Mouse (Mus musculus) lung, postnatal 25 days (tissue): Measurements from ENCODE around the gene Ncs1.

ENCODE experiments used
- DNase-seq: peaks from one replicate; pipeline ENCODE4 v3.0.0; 2022; ENCODE audit warnings: low spot score

Ncs1 gene

DNA sequence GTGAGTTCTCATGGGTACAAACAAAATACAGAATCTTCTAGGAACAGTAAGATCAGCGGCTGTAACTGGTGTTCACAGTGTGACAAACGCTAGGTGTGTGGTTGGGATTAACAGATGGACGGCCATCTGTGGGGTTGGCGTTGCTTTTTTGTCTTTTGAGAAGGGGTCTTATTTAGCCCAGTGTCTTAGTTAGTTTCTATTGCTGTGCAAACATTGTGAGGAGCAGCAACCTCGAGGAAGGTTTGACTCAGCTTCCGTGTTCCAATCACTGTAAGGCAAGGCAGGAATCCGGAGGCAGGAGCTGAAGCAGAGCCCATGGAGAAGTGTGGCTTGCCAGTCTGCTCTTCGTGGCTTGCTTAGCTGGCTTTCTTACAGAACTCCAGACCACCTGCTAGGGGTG lies 35.5 kb downstream of the Ncs1 start:
- no peak for DNase-seq

DNA sequence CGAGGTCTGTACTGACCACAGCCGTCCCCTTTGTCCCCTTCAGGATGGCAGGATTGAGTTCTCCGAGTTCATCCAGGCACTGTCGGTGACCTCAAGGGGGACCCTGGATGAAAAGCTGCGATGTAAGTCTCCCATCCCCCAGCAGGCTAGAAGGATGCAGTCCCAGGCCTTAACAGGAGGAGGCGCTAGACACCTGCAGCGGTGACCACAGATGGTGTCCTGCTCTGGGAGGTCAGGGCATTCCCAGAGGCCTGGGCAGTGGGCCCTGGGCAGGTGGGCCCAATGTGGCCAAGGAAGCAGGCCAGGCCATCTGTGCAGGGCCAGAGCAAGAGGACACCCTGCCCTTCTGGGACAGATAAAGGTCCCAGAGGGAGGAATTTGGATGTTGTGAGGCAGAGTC lies 36.6 kb downstream of the Ncs1 start:
- DNase-seq: no peak

DNA sequence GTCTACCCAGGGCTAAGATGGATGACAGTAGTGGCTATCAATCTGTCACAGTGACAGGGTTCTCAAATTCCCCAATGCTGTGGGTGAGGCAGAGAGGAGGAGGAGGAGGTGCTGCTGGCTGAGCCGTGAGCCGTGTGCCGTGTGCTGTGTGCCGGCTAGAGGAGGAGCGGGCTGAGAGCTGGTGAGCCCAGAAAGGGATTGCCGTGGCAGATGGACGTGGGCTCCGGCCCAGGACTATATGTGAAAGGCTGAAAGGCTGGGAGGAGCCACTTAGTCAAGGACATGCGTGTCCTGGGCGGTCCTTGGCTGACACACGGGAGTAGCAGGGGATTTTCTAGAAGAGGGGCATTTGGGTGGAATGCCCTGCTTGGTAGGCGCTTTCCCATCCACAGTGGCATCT lies 37.3 kb downstream of the Ncs1 start:
- no peak for DNase-seq

DNA sequence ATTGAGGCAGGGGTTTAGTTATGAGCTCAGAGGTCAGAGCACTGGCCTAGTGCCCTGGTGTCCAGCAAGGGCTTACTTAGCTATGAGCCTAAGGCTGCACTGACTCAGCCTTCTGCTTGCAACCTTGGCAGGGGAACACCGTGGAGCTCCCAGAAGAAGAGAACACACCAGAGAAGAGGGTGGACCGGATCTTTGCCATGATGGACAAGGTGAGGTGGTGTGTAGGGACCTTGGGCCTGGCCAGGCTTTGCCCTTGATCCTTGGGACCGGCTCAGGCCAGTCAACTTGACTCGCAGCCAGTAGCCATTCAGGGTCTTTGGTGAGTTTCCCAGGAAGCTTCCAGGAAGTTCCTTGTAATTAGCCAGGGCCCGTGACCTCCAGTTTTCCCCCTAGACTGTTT lies 38.9 kb downstream of the Ncs1 start:
- DNase-seq: no peak

DNA sequence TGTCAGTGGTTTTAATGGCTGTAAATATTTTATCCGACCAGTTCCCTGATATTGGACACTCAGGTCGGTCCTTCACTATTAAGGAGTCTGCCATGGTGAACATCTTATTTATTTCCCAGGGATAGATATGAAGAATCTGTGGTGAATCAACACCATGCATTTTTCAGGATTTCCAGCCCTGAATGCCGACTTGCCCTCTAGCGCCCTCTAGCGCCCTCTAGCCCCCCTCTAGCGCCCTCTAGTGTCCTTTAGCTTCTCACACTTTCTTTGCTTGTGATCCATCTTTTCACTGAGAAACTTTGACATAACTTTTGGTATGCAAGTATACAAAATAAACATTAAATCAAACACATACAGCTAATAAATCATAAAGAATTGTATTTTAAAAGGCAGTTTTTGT lies 45.8 kb downstream of the Ncs1 start:
- peak; percentile 34 for DNase-seq

DNA sequence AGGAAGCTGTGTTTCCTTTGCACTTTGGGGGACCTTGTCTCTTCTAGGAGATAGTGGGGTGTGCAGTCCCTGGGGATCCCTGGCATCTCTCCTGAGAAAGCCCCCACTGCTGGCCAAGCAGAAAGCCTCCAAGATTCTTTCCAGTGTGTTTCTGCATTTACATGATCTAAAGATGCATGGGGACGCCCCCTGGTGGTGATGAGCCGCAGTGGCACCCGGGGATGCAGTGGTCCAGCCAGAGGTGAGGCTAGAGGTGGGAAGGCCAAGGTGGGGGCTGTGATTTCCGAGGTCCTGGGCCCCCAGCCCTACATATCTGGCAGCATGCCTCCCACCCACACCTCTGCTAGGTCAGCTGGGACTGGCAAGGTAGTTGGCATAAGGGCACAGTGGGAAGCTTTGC lies 49.4 kb downstream of the Ncs1 start:
- peak; percentile 50 for DNase-seq

DNA sequence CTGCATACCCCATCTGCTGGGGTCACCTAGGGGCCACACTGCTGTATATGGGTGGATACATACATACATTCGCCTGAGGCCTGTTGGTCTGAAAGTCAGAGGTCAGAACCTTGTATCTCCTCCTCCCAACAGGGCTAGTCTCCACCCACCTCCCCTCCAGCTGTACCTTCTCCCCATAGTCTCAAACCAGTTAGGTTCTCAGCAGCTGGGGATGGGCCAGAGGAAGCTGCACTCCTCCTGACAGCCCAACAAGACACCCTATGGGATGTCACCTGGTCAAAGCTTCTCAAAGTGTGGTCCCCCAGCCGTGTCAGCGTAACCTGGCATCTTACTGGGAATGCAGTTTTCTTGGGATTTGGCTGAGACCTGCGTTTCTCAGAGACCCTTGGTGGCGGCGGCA lies 50.8 kb downstream of the Ncs1 start:
- no peak for DNase-seq

DNA sequence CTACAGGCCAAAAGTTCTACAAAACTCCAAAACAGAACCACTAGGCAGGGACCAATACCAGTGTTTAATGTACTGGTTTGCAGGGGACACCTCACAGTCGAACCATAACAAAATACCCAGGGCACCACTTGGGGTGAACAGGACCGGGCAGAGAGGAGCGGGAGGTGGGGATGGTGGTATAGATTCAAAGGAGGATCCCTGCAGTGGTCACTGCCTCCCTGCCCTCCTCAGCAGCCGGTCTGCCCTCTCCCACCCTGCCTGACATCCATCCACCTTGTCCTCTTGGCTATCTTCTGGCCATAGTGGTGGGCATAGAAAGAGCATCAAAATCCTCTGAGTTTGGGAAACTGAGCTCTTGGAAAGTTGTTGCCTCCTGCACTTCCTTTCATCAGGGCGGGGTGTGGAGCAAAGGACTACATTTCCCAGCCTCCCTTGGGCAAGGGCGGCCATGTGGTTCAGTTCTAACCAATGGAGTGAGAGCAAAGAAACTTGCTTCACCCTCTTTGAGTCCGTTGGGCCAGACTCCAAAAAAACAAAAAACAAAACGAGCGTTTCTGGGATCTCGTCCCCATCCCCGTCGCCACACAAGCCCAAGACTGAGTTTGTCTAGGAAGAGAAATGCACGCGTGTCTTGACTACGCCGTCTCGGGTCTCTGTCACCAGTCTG lies 52.1 kb downstream of the Ncs1 start:
- DNase-seq: peak; percentile 69

DNA sequence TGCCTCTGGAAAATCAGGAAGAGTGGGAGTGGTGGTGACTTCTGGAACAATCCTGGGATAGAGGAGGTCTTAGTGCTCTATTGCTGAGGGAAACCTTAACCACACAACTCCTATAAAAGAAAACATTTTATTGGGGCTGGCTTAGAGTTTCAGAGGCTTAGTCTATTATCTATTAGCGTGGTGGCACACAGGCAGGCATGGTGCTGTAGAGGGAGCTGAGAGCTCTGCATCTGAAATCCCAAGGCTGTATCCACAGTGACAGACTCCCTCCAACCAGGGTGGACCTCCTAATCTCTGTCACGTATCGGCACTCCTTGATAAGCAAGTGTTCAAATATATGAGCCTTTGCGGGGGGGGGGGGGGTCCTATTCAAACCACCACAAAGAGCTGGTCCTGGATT lies 53.2 kb downstream of the Ncs1 start:
- DNase-seq: no peak

DNA sequence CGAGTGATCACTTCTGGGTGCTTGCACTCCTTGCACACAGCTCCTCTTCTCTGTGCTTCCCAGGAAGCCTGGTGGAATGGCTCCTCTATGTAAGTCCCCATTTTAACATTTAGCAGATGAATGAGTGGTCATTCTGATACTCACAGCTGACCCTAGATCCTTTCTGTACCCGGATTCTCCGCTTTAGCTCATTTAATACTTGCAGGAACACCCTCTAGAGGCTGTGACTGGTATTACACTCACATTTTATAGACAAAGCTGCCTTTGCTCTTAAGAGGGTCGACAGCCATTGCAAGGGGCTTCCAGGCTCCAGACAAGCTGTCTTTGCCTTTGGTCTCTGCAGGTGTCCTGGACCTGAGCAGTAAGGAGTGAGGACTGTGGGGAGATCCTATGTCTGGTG lies 53.6 kb downstream of the Ncs1 start:
- DNase-seq: peak; percentile 40

DNA sequence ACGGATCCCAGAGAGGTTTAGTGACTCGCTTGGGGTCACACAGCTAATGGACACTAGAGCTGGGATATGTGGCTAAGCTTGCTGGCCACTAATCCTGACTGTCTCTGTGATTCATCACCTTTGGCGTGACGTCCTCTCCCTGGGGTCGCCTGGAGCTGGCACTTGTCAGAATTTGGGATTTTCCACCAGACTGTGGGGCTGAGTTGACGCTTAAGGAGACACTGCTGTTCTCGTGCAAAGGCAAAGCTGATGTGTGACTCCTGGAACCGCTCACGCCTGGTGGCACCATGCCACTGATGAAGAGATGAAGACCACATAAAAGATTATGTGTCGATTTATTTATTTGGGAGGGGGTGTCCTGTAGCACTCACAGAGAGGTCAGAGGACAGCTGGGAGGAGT lies 54.4 kb downstream of the Ncs1 start:
- no peak for DNase-seq

DNA sequence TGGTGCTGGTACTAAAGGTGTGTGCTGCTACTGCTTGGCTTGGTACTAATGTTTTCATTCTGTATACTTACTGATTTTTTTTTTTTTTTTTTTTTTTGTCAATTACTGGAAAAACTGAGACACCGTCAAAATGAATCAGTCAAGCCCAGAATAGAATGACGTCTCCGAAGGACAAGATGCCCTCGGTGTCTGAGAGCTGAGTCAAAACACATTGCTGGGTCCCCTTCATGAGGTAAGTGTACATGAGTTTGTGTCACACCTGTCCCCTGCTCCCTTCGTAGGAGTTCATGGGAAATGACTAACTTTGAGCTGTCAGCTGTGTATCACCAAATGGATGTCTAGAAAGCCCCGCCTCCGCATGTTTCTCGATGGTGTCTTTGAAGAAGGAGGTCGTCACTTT lies 57.6 kb downstream of the Ncs1 start:
- DNase-seq: no peak

DNA sequence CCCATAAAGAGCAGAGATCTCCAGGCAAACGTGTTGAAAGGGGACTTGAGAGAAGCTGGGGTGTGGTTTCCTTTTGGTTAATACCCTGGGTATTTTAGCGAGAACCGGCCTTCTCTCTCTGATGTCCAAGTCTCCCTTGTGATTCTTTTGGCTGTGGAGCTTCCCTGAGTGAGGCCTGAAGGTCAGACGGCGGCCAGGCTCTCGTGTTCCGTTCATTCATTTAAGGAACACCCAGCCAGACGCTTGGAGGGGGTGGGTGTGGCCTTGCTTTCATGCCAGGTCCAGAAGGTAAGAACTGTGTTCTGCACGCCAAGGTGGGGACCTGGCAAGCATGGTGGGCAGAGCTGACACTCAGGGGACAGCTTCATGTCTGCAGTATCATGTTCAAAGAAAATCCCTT lies 58.6 kb downstream of the Ncs1 start:
- DNase-seq: no peak

DNA sequence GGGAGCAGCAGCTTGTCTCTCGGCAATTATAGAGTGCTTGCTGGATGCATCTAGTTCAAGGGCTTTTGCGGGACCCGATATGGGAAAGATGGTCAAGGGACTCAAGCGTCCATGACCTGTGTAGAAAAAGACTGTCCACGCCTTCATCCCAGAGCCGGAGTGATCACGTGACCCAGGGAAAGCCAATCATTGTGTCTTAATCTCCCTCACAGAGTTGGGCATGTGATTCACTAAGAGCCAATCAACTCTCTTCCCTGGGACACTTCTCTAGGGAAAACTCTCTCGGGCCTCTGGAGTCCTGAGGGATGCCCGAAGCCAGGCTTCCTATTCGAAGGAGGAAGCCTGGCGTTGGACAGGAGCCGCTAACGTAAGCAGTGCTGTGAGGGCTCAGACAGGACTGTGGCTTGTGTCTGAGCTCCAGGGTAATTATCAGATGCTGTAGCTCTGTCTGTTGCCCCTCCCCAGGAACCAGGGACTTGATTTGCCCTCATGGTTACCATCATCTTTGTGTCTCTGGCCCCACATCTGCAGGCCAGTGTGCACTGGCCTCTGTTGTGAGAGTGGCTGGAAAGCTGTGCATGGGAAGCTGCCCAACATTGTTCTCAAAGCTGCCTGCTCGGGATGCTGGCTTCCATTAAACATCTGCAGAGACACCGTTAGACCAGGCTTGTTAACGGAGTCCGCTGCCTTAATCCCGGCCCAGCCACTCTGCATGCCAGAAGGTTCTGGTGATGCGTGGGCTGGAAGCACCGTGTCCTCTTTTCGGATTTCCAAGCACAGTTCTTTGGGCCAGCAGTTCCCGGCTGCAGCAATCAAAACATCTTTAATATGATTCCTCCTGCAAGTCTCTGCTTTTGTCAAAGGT lies 59.4 kb downstream of the Ncs1 start:
- no peak for DNase-seq

DNA sequence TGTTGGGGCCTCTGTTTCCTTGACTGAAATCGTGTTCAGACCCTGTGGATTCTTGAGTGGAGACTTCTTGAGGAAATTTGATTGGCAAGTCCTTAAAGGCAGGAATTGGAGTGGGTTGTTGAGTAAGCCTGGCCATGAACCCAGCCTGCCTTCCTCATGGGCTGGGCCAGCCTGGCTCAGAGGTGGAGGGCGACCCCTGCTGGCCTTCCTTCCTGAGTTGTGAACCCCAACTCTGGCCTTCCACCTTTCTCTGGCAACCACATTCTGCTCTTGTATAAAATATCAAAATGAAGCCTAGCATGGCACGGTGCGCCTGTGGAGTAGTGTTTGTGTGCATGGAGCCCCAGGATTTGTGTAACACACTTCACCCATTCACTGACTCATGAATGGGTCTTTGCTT lies 60.1 kb downstream of the Ncs1 start:
- peak; percentile 27 for DNase-seq

DNA sequence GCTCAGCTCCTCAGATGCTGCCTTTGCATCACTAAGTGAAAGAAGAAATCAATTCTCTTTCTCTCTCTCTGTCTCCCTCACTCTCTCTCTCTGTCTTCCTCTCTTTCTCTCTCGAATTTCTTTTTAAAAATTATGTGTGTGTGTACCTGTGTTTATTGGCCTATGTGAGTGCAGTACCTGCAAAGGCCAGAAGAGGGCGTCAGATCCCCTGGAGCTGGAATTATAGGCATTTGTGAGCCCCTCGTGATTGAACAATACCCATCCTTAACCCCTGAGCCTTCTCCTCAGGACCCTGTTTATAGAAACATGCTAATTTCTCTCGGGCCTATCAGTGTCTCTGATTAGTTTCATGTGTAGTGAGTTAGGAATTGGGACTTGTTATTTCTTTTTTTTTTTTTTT lies 62.6 kb downstream of the Ncs1 start:
- no peak for DNase-seq

DNA sequence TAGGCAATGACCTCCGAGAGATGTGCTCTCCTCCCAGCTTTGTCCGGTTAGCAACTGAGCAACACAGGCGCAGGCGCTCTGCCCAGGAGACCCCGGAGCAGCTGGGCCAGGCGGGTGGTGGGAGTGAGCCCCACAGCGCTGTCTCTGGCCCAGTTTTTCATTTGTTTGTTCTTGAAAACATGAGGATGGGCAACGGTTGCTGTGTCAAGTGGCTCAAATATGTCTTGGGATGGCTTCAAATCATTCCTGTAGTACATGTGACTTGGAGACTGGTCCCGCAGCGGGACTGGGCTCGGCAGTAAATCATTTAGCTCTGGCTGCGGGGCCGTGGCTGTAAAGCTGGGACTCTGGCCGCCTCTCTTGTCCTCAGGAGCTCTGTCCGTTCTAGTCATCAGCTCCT lies 63.9 kb downstream of the Ncs1 start:
- DNase-seq: no peak

DNA sequence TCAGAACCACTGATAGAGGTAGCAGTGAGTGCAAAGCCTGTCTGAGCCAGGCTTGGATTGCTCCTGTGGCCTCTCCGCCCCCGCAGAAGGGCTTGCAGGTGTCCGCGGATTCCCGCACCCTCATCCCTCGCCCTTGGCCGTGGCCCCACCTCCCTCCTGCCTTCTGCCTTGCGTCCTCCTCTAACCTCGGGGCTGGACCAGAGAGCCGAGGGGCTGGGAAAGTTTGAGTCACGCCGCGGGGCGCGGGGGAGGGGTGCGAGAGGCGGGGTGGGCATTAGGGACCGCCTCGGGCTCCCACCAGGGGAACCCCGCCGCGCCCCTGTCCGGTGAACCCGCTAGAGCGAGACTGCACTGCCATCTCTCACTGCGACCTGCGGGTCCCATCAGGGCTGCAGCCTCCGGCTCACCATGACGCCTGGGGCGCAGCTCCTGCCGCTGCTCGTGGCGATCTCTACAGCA lies 68.4 kb downstream of the Ncs1 start, which contains the start of gene Hmcn2:
Gene Hmcn2, plus strand, starts transcription at position 409 of the 459 bp plus-strand sequence.
- DNase-seq: no peak

DNA sequence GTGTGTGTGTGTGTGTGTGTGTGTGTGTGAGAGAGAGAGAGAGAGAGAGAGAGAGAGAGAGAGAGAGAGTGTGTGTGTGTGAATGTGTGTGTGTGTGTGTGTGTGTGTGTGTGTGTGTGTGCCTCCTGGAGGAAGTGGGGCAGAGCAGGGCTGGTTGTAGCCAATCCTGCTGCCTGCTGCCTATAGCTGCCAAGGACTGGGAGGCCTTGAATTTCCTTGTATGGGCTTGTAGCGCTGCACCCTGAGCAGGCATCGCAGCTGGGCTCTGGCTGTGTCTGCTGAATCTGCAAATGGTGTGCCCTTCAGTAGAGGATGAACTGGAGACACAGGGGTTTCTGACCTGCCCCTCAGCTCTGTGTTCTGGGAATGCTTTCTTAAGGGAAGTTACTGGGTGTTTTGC lies 72.5 kb downstream of the Ncs1 start:
- DNase-seq: no peak

DNA sequence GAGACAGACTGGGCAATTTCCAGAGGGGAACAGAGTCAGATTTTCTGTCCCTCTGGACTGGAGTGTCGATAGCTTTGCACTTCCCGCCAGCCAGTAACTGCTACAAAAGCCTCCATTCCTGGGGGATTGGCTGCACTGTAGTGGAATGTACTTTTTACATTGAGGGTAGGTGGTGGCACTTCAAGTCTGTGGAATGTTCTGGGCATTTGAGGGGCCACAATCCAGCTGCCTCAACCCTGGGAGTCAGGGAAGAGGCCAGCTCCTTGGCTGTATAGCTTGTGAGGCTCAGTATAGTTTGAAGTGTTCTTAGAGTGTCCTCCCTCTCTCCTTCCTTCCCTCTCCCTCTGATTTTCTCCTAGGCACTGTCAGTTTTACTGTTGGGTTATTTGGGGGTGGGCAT lies 73.6 kb downstream of the Ncs1 start:
- no peak for DNase-seq

DNA sequence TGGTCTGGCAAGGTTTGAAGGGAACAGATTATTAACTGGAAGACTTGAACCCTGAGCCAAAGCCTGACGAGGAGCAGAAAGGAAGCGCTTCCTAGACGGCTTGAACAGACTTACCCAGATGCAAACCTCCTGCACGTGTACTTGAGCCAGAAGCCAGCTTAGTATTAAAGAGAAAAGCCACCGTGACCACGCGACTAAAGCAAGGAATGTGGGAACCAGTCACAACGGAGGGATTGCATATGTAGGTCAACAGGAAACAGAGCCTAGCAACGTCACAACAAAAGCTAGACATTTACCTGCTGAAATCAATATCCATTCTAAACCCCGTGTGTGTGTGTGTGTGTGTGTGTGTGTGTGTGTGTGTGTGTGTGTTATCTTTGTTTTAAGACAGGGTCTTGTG lies 81.6 kb downstream of the Ncs1 start:
- DNase-seq: no peak

DNA sequence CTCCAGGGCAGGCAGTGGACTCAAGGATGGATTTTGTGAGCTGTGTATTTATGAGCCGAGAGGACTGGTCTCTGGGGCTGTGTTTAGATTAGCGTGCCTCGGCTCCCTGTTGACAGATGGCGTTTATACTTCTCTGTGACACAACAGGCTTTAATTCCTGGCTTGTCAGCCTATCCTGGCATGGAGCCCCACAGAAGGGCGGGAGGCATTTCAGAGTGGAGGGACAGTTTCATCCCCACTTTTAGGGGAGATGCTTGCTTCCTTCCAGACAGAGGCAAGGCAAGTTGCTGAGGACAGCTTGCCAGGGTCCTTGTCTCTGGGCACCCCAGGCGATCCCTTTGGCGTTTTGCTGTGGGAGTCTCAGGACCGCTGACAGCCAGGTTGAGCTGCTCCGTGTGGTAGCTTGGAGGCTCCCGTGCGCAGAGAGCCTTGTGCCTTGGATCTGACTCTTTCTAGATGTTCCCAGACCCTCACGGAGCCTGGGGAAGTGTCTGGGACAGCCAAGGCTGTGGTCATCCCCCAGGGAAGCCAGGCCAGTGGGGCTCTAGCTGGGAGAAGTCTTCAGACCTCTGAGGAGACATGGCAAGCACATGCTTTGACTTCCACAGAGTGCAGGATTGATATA lies 92.2 kb downstream of the Ncs1 start:
- peak; percentile 25 for DNase-seq

DNA sequence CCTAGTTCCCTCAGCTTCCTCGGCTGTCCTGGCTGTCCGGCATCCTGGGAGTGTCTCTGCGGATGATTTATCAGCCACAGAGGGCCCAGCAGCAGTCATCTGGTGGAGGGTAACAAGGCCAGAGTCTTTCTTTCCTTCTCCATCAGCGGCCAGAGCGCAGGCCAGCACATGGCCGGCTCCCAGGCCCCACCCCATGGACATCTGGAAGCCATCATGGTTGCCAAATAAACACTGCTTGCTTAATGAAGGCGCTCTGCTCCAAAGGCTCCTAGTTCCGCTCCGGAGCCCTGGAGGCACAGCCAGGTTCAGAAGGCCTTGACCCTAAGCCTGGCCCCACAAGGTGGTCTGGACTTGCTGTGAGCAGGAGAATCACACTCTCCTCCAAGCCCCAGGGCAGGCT lies 94.2 kb downstream of the Ncs1 start:
- peak; percentile 66 for DNase-seq
